Mouse (Mus musculus) ES-E14 (cell line): ENCODE measurements around the gene Lsm10.

Source experiments
- CHD2 ChIP-seq: IDR thresholded peaks from 2 replicates; pipeline ENCODE4 v1.6.1; 2014; ENCODE audit warnings: mild to moderate bottlenecking, low read depth, low read length, inconsistent platforms
- ZC3H11A ChIP-seq: IDR thresholded peaks from 2 replicates; pipeline ENCODE4 v1.6.1; 2012; ENCODE audit warnings: low read depth, mild to moderate bottlenecking, inconsistent platforms, low read length, borderline replicate concordance
- ZNF384 ChIP-seq: IDR thresholded peaks from 2 replicates; pipeline ENCODE4 v1.6.1; 2012; ENCODE audit warnings: low read depth, low read length, inconsistent platforms

DNA sequence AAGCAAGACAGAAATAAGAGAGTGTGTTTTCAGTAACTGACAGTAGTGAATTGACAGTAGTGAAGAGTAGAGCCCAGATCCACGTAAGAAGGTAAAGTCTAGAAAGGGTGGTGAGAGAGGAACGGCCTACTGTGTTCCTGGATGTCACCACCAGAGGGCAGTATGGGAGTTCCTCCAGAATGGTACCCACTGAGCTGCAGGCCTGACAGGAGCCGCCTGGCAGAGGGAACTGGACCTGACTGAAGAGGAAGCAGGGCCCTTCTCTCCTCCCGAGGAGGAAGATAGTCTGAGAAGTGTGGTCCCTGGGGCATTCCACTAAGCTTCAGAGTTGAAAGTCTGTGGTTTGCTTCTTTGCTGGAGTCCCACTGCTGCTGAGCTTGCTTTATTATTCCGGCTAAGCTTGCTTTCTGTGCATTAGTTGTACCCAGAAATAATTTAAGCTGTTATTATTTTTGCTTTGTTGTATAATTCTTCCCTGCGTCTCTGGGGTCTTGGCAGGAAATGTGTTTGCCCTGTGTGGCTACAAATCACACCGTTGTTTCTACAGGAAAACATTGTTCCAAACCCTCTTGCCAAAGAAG is 10.3 kb upstream of the Lsm10 start:
- TF ChIP-seq ZC3H11A: peak; percentile 52; the same call in 1 of the 2 replicates
- peak; percentile 29; the same call in 1 of the 2 replicates for TF ChIP-seq ZNF384
- no peak for TF ChIP-seq CHD2
